Comparison of ENCODE assay signal across 25 mouse cellular contexts in the genomic region with DNA sequence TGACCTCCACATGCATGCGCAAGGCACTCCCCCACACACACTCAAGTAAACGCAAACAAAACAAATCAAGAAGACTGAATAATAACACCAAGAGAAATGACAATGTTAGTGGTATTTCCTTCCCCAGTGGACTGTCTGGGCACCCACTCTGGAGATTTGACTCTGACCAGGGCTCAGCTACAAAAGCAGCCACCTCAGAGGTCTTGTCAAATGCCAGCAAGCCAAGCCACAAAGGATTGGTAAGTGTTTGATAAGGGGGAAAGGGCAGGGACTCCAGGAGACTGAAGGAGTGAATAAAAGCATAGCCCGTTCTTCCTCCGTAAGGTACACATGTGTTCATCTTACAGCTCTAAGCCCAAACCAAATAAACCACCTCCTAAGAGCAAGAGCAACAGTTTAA. TPM values are rescaled to one million over a fixed set of nuclear protein-coding genes. Genes with fewer than 3 reads are reported as not detected.
DNase-seq lines count a peak whose midpoint lies in the region; ATAC-seq lines count a peak whose summit lies in the region.
"Had no signal": no experiment of that assay in that cellular context is flagged by ENCODE, and none has a peak within 500 bp of the region (broad histone marks: within the 10 kb centered on the region; RNA-seq: fewer than 3 reads in every experiment).

No protein-coding gene starts in this region.

- H3K9ac ChIP-seq in heart, embryonic 13.5 days = 0 out of 2 replicates have a peak overlapping the region, but pooled peaks have one; percentile 3
- H3K9ac ChIP-seq in heart, embryonic 12.5 days = no peak overlapping the region
- no peak overlapping the region for H3K9ac ChIP-seq in intestine, embryonic 14.5 days (ENCODE audit: low read length)
- no peak overlapping the region for H3K9ac ChIP-seq in intestine, embryonic 15.5 days
- no peak overlapping the region for H3K9ac ChIP-seq in midbrain, embryonic 11.5 days (ENCODE audit: low read length)
- no peak overlapping the region for H3K9ac ChIP-seq in midbrain, embryonic 16.5 days (ENCODE audit: low read depth, low read length)
- H3K9ac ChIP-seq: embryonic facial prominence, embryonic 12.5 days; embryonic facial prominence, embryonic 15.5 days; forebrain, embryonic 15.5 days; hindbrain, embryonic 13.5 days had no signal

- 59% methylated on average over 4 of the region's 4 CpGs for WGBS in heart, embryonic 13.5 days
- 59% methylated on average over 4 of the region's 4 CpGs for WGBS in heart, embryonic 12.5 days
- 61% methylated on average over 4 of the region's 4 CpGs for WGBS in intestine, embryonic 14.5 days
- 71% methylated on average over 4 of the region's 4 CpGs for WGBS in intestine, embryonic 15.5 days
- WGBS in midbrain, embryonic 11.5 days = 70% methylated on average over 4 of the region's 4 CpGs
- WGBS in midbrain, embryonic 16.5 days = 72% methylated on average over 4 of the region's 4 CpGs

- no peaks in the 10 kb centered on the region for H3K9me3 ChIP-seq in heart, embryonic 13.5 days
- H3K9me3 ChIP-seq in heart, embryonic 12.5 days (replicated peaks) = no peaks in the 10 kb centered on the region
- no peaks in the 10 kb centered on the region for H3K9me3 ChIP-seq in intestine, embryonic 14.5 days (ENCODE audit: control insufficient read depth, low read length)
- no peaks in the 10 kb centered on the region for H3K9me3 ChIP-seq in intestine, embryonic 15.5 days
- no peaks in the 10 kb centered on the region for H3K9me3 ChIP-seq in midbrain, embryonic 11.5 days (ENCODE audit: control insufficient read depth, low read length)
- no peaks in the 10 kb centered on the region for H3K9me3 ChIP-seq in midbrain, embryonic 16.5 days (replicated peaks; ENCODE audit: control insufficient read depth, low read length, poor library complexity, severe bottlenecking)
- H3K9me3 ChIP-seq: embryonic facial prominence, embryonic 12.5 days; embryonic facial prominence, embryonic 15.5 days; forebrain, embryonic 15.5 days; heart, embryonic 10.5 days; hindbrain, embryonic 10.5 days; hindbrain, embryonic 13.5 days had no signal

- H3K4me3 ChIP-seq in heart, embryonic 13.5 days = no peak overlapping the region
- no peak overlapping the region for H3K4me3 ChIP-seq in heart, embryonic 12.5 days
- H3K4me3 ChIP-seq in intestine, embryonic 14.5 days (ENCODE audit: low read depth, low read length) = no peak overlapping the region
- no peak overlapping the region for H3K4me3 ChIP-seq in intestine, embryonic 15.5 days (replicated peaks)
- no peak overlapping the region for H3K4me3 ChIP-seq in midbrain, embryonic 11.5 days (ENCODE audit: low read depth, low read length)
- no peak overlapping the region for H3K4me3 ChIP-seq in midbrain, embryonic 16.5 days (ENCODE audit: low read depth, low read length)
- H3K4me3 ChIP-seq: embryonic facial prominence, embryonic 12.5 days; embryonic facial prominence, embryonic 15.5 days; forebrain, embryonic 15.5 days; heart, embryonic 10.5 days; hindbrain, embryonic 10.5 days; hindbrain, embryonic 13.5 days had no signal

- peaks cover 3% of the 10 kb centered on the region; the same call in 1 of the 2 replicates for H3K27me3 ChIP-seq in heart, embryonic 13.5 days (replicated peaks)
- no peaks in the 10 kb centered on the region for H3K27me3 ChIP-seq in heart, embryonic 12.5 days (replicated peaks)
- no peaks in the 10 kb centered on the region for H3K27me3 ChIP-seq in intestine, embryonic 14.5 days (replicated peaks; ENCODE audit: control insufficient read depth, insufficient read depth, low read length)
- no peaks in the 10 kb centered on the region for H3K27me3 ChIP-seq in intestine, embryonic 15.5 days (replicated peaks)
- no peaks in the 10 kb centered on the region for H3K27me3 ChIP-seq in midbrain, embryonic 11.5 days (ENCODE audit: control insufficient read depth, insufficient read depth, low read length)
- no peaks in the 10 kb centered on the region for H3K27me3 ChIP-seq in midbrain, embryonic 16.5 days (ENCODE audit: control insufficient read depth, insufficient read depth, low read depth, low read length)
- H3K27me3 ChIP-seq: embryonic facial prominence, embryonic 12.5 days; embryonic facial prominence, embryonic 15.5 days; forebrain, embryonic 15.5 days; hindbrain, embryonic 13.5 days had no signal

- H3K4me1 ChIP-seq in heart, embryonic 13.5 days = peaks cover 35% of the 10 kb centered on the region
- H3K4me1 ChIP-seq in heart, embryonic 12.5 days (replicated peaks) = peaks cover 27% of the 10 kb centered on the region
- H3K4me1 ChIP-seq in intestine, embryonic 14.5 days (replicated peaks; ENCODE audit: control insufficient read depth, insufficient read depth, low read length) = peaks cover 8% of the 10 kb centered on the region; the same call in 1 of the 2 replicates
- peaks cover 6% of the 10 kb centered on the region for H3K4me1 ChIP-seq in intestine, embryonic 15.5 days (replicated peaks)
- H3K4me1 ChIP-seq in midbrain, embryonic 11.5 days (ENCODE audit: control insufficient read depth, insufficient read depth, low read length) = peaks cover 25% of the 10 kb centered on the region
- peaks cover 19% of the 10 kb centered on the region for H3K4me1 ChIP-seq in midbrain, embryonic 16.5 days (ENCODE audit: control insufficient read depth, insufficient read depth, low read length)

- H3K4me2 ChIP-seq in heart, embryonic 13.5 days = 0 out of 2 replicates have a peak overlapping the region, but pooled peaks have one; percentile 4
- H3K4me2 ChIP-seq in heart, embryonic 12.5 days = no peak overlapping the region
- no peak overlapping the region for H3K4me2 ChIP-seq in intestine, embryonic 14.5 days (ENCODE audit: low read length)
- H3K4me2 ChIP-seq in intestine, embryonic 15.5 days (replicated peaks) = no peak overlapping the region
- H3K4me2 ChIP-seq in midbrain, embryonic 11.5 days = no peak overlapping the region
- no peak overlapping the region for H3K4me2 ChIP-seq in midbrain, embryonic 16.5 days (ENCODE audit: low read length)
- H3K4me2 ChIP-seq: embryonic facial prominence, embryonic 12.5 days; embryonic facial prominence, embryonic 15.5 days; forebrain, embryonic 15.5 days; hindbrain, embryonic 13.5 days had no signal

- H3K36me3 ChIP-seq in heart, embryonic 13.5 days = no peaks in the 10 kb centered on the region
- H3K36me3 ChIP-seq in heart, embryonic 12.5 days = no peaks in the 10 kb centered on the region
- no peaks in the 10 kb centered on the region for H3K36me3 ChIP-seq in intestine, embryonic 14.5 days (ENCODE audit: control insufficient read depth, insufficient read depth, low read length)
- H3K36me3 ChIP-seq in intestine, embryonic 15.5 days = no peaks in the 10 kb centered on the region
- H3K36me3 ChIP-seq in midbrain, embryonic 11.5 days (ENCODE audit: control insufficient read depth, insufficient read depth, low read length) = no peaks in the 10 kb centered on the region
- no peaks in the 10 kb centered on the region for H3K36me3 ChIP-seq in midbrain, embryonic 16.5 days (ENCODE audit: control insufficient read depth, insufficient read depth, low read length)
- H3K36me3 ChIP-seq: embryonic facial prominence, embryonic 12.5 days; embryonic facial prominence, embryonic 15.5 days; forebrain, embryonic 15.5 days; heart, embryonic 10.5 days; hindbrain, embryonic 10.5 days; hindbrain, embryonic 13.5 days had no signal

- peak overlapping the region; percentile 24; the same call in 1 of the 2 replicates for H3K27ac ChIP-seq in heart, embryonic 13.5 days (replicated peaks)
- H3K27ac ChIP-seq in heart, embryonic 12.5 days (ENCODE audit: poor library complexity, severe bottlenecking) = no peak overlapping the region
- H3K27ac ChIP-seq in intestine, embryonic 14.5 days (ENCODE audit: low read depth) = no peak overlapping the region
- no peak overlapping the region for H3K27ac ChIP-seq in intestine, embryonic 15.5 days
- H3K27ac ChIP-seq in midbrain, embryonic 11.5 days (ENCODE audit: low read depth, low read length) = no peak overlapping the region
- no peak overlapping the region for H3K27ac ChIP-seq in midbrain, embryonic 16.5 days (ENCODE audit: low read length)
- H3K27ac ChIP-seq: embryonic facial prominence, embryonic 12.5 days; embryonic facial prominence, embryonic 15.5 days; forebrain, embryonic 15.5 days; heart, embryonic 10.5 days; hindbrain, embryonic 10.5 days; hindbrain, embryonic 13.5 days had no signal

- DNase-seq in intestine, embryonic 14.5 days (ENCODE audit: low spot score) = peak; percentile 46
- DNase-seq in midbrain, embryonic 11.5 days (ENCODE audit: low spot score, missing footprints) = peak; percentile 62
- DNase-seq: adrenal gland, adult 2 months; adrenal gland, postnatal 14 days; cerebellum, adult 11 months; cerebellum, adult 2 months; cerebellum, adult 9-11 months; cerebellum, postnatal 25 days; gastrocnemius, postnatal 10 days; gastrocnemius, postnatal 36 days; heart, postnatal 36 days had no signal

- no peak for ATAC-seq in heart, embryonic 13.5 days (ENCODE audit: extremely low read depth, insufficient number of reproducible peaks, low FRiP score, low TSS enrichment)
- ATAC-seq in heart, embryonic 12.5 days (ENCODE audit: insufficient number of reproducible peaks, low FRiP score) = no peak
- no peak for ATAC-seq in intestine, embryonic 14.5 days (replicated peaks; ENCODE audit: low FRiP score, low TSS enrichment, low read depth)
- no peak for ATAC-seq in intestine, embryonic 15.5 days
- ATAC-seq in midbrain, embryonic 11.5 days (ENCODE audit: low FRiP score) = no peak
- no peak for ATAC-seq in midbrain, embryonic 16.5 days
- ATAC-seq: CD4-positive, CD25-positive, alpha-beta regulatory T cell, adult 4 months; forebrain, embryonic 15.5 days; hindbrain, embryonic 16.5 days; intestine, postnatal 0 days had no signal

RNA-seq across cellular contexts. Expression of a gene that starts 4.0 kb away (rescaled TPM):
- polyA plus RNA-seq in heart, embryonic 13.5 days (2015; fragmentation: Nextera tagmentation; extraction: Ambion mirVana) = 1.5 and 1.9 TPM in 2 replicates
- 2.1 and 2.2 TPM in 2 replicates for polyA plus RNA-seq in heart, embryonic 12.5 days (2016; fragmentation: Nextera tagmentation; extraction: Ambion mirVana)
- 2.6 and 3.3 TPM in 2 replicates for polyA plus RNA-seq in intestine, embryonic 14.5 days (2014; fragmentation: Nextera tagmentation; extraction: Ambion mirVana)
- 2.7 and 2.8 TPM in 2 replicates for polyA plus RNA-seq in intestine, embryonic 15.5 days (2015; fragmentation: Nextera tagmentation; extraction: Ambion mirVana)
- 5.3 and 5.8 TPM in 2 replicates for polyA plus RNA-seq in midbrain, embryonic 11.5 days (2014; fragmentation: Nextera tagmentation; extraction: Ambion mirVana)
- 14.5 and 15.9 TPM in 2 replicates for polyA plus RNA-seq in midbrain, embryonic 16.5 days (2015; fragmentation: Nextera tagmentation; extraction: Ambion mirVana)
- polyA plus RNA-seq: C2C12; CD4-positive, CD25-positive, alpha-beta regulatory T cell, adult 4 months had no signal
